Mouse (Mus musculus) midbrain, embryonic 10.5 days (tissue): ENCODE data around the gene Grifin. TPM values are rescaled to one million over a fixed set of nuclear protein-coding genes. Genes with fewer than 3 reads are reported as not detected.

Source experiments
- DNase-seq: peaks from one replicate; pipeline ENCODE4 v3.0.0-alpha.2; 2017; ENCODE audit warnings: low spot score
- H3K27ac ChIP-seq: fragments of 300-500 bp; sonication (generic); replicated peaks from 2 replicates; pipeline ENCODE4 v1.5.1; 2016; ENCODE audit warnings: mild to moderate bottlenecking
- H3K27me3 ChIP-seq: fragments of 300-500 bp; sonication (generic); 2 replicates; pipeline ENCODE4 v1.6.1; 2016; ENCODE audit warnings: low read depth, mild to moderate bottlenecking; ENCODE audit not compliant: poor library complexity, severe bottlenecking
- H3K36me3 ChIP-seq: fragments of 300-500 bp; sonication (generic); 2 replicates; pipeline ENCODE4 v1.6.1; 2016; ENCODE audit warnings: mild to moderate bottlenecking, moderate library complexity
- H3K4me1 ChIP-seq: fragments of 300-500 bp; sonication (generic); 2 replicates; pipeline ENCODE4 v1.6.1; 2016
- H3K4me3 ChIP-seq: fragments of 300-500 bp; sonication (generic); 2 replicates; pipeline ENCODE4 v1.5.1; 2016; ENCODE audit warnings: mild to moderate bottlenecking, moderate library complexity
- H3K9me3 ChIP-seq: fragments of 300-500 bp; sonication (generic); replicated peaks from 2 replicates; pipeline ENCODE4 v1.6.1; 2016; ENCODE audit warnings: mild to moderate bottlenecking
- WGBS: fragments of 180-500 bp; shearing (Covaris S2); methylation state at CpG from one replicate; pipeline ENCODE4 v1.1.7; 2016; 5-methylcytosine and 5-hydroxymethylcytosine counted together
- polyA plus RNA-seq: library from polyadenylated mRNA; unstranded; fragments of >200 nt; fragmentation: Nextera tagmentation; extraction: Ambion mirVana; gene quantifications from 2 replicates; pipeline ENCODE4 v1.2.1, GENCODE M21; 2016

The Grifin gene
- polyA plus RNA-seq, 1 experiment from 2014 or later = 0.62 TPM

GRCm38 (mm10) chr5:140526754-140527153 lies 38.1 kb downstream of the Grifin start:
- Histone ChIP-seq H3K27me3 (no peaks in the 10 kb centered on the region), H3K36me3 (peaks cover 54% of the 10 kb centered on the region), H3K27ac (no peak overlapping the region), H3K4me3 (no peak overlapping the region), H3K9me3 (peaks cover 11% of the 10 kb centered on the region; the same call in 1 of the 2 replicates), H3K4me1 (no peaks in the 10 kb centered on the region)
- WGBS = 92% methylated on average over 2 of the region's 2 CpGs
- DNase-seq = no peak

- Histone ChIP-seq H3K27ac (no peak overlapping the region), H3K27me3 (no peaks in the 10 kb centered on the region), H3K4me3 (no peak overlapping the region), H3K4me1 (peaks cover 4% of the 10 kb centered on the region; the same call in 1 of the 2 replicates), H3K36me3 (peaks cover 41% of the 10 kb centered on the region), H3K9me3 (peaks cover 11% of the 10 kb centered on the region; the same call in 1 of the 2 replicates)
- WGBS = 77% methylated on average over 1 of the region's 1 CpGs
- no peak for DNase-seq
These were observed 43.7 kb downstream of the Grifin start for GRCm38 (mm10) chr5:140521196-140521595.

- Histone ChIP-seq H3K9me3 (no peaks in the 10 kb centered on the region), H3K4me1 (peaks cover 19% of the 10 kb centered on the region), H3K27ac (no peak overlapping the region), H3K27me3 (no peaks in the 10 kb centered on the region), H3K4me3 (no peak overlapping the region), H3K36me3 (peaks cover 9% of the 10 kb centered on the region)
- no peak for DNase-seq
- 93% methylated on average over 4 of the region's 4 CpGs for WGBS
These were observed 47.0 kb downstream of the Grifin start for GRCm38 (mm10) chr5:140517921-140518230.

GRCm38 (mm10) chr5:140517159-140517920 lies 47.5 kb downstream of the Grifin start:
- WGBS = 90% methylated on average over 21 of the region's 21 CpGs
- H3K4me3 ChIP-seq = no peak overlapping the region
- no peak for DNase-seq
- no peaks in the 10 kb centered on the region for H3K9me3 ChIP-seq
- peaks cover 7% of the 10 kb centered on the region for H3K36me3 ChIP-seq
- no peak overlapping the region for H3K27ac ChIP-seq
- H3K4me1 ChIP-seq = peaks cover 19% of the 10 kb centered on the region
- H3K27me3 ChIP-seq = no peaks in the 10 kb centered on the region

GRCm38 (mm10) chr5:140514799-140515486 lies 49.9 kb downstream of the Grifin start:
- Histone ChIP-seq H3K9me3 (no peaks in the 10 kb centered on the region), H3K36me3 (peaks cover 3% of the 10 kb centered on the region; the same call in 1 of the 2 replicates), H3K4me3 (no peak overlapping the region), H3K4me1 (peaks cover 27% of the 10 kb centered on the region), H3K27ac (peak overlapping the region; percentile 34; the same call in 1 of the 2 replicates), H3K27me3 (no peaks in the 10 kb centered on the region)
- 77% methylated on average over 7 of the region's 7 CpGs for WGBS
- DNase-seq = no peak

GRCm38 (mm10) chr5:140513921-140514320 lies 51.0 kb downstream of the Grifin start:
- Histone ChIP-seq H3K9me3 (no peaks in the 10 kb centered on the region), H3K36me3 (no peaks in the 10 kb centered on the region), H3K4me3 (no peak overlapping the region), H3K27ac (no peak overlapping the region; the same call in 1 of the 2 replicates), H3K27me3 (no peaks in the 10 kb centered on the region), H3K4me1 (peaks cover 37% of the 10 kb centered on the region)
- WGBS = 74% methylated on average over 8 of the region's 8 CpGs
- no peak for DNase-seq

Other genes starting within 250 kb of the Grifin start
- 57.9 and 59.9 TPM in 2 replicates for gene Mad1l1, start 243.5 kb downstream of the Grifin start, polyA plus RNA-seq
- 54.9 and 58.6 TPM in 2 replicates for gene Nudt1, start 243.4 kb downstream of the Grifin start, polyA plus RNA-seq
- 21.9 and 23.0 TPM in 2 replicates for gene Mrm2, start 233.2 kb downstream of the Grifin start, polyA plus RNA-seq
- gene Snx8, start 175.8 kb downstream of the Grifin start, polyA plus RNA-seq = 24.4 and 24.5 TPM in 2 replicates
- 145 and 153 TPM in 2 replicates for gene Eif3b, start 145.7 kb downstream of the Grifin start, polyA plus RNA-seq
- gene Gm4869, start 119.4 kb downstream of the Grifin start, polyA plus RNA-seq = not detected in 2 replicates
- 14.7 and 16.1 TPM in 2 replicates for gene Chst12, start 59.5 kb downstream of the Grifin start, polyA plus RNA-seq
- gene Lfng, start 42.2 kb upstream of the Grifin start, polyA plus RNA-seq = 43.7 and 50.8 TPM in 2 replicates
- 28.6 and 36.2 TPM in 2 replicates for gene Ttyh3, start 84.0 kb upstream of the Grifin start, polyA plus RNA-seq
- 23.6 and 27.6 TPM in 2 replicates for gene Iqce, start 137.3 kb upstream of the Grifin start, polyA plus RNA-seq
- gene Brat1, start 139.9 kb upstream of the Grifin start, polyA plus RNA-seq = 22.3 and 24.8 TPM in 2 replicates
- gene Amz1, start 159.1 kb upstream of the Grifin start, polyA plus RNA-seq = 0.78 and 1.2 TPM in 2 replicates